Mouse (Mus musculus): ENCODE data around the gene Itpkc. TPM values are rescaled to one million over a fixed set of nuclear protein-coding genes. Genes with fewer than 3 reads are reported as not detected.

The Itpkc gene
- polyA plus RNA-seq, 1 experiment from 2014 or later: 3.2 TPM

DNA sequence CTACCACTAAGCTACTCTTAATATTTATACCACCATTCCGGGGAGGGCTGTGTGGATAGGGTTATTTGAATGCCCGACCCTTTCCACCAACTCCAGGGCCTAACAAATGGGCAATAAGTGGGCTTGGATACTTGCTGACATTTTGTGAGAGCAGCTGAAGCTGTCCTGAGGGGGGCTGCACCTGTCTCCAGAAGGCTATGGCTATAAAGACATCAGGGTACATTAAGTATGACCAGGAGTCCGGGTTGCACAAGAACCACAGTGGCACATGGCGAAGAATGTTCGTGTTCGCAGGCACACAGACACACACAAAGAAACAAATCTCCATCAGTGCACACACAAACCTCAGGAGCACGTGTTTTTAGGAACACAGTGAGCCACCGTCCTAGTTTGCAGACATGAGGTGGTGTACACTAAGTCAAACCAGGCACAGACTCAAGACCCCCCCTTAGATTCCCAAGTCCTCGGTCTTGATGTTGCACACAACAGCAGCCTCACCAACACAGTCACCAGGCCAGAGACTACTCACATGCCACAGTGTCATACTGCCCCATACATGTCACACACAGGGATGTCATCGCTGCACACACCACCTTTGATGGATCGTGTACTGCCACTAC lies 60.9 kb downstream of the Itpkc start:
- Histone ChIP-seq H3K9ac (ENCODE audit: low read depth, low read length) (peak overlapping the region; percentile 75), H3K27me3 (ENCODE audit: control insufficient read depth, insufficient read depth, low read length) (no peaks in the 10 kb centered on the region), H3K36me3 (ENCODE audit: control insufficient read depth, insufficient read depth, low read length) (peaks cover 7% of the 10 kb centered on the region; the same call in 1 of the 2 replicates), H3K27ac (ENCODE audit: low read depth, low read length) (peak overlapping the region; percentile 98), H3K4me3 (ENCODE audit: low read depth, low read length) (peak overlapping the region; percentile 78), H3K4me1 (ENCODE audit: control insufficient read depth, insufficient read depth, low read length) (peaks cover 30% of the 10 kb centered on the region), H3K9me3 (replicated peaks; ENCODE audit: control insufficient read depth, low read length) (no peaks in the 10 kb centered on the region), H3K4me2 (peak overlapping the region; percentile 82)
- no peak for ATAC-seq (replicated peaks; ENCODE audit: insufficient number of reproducible peaks, low FRiP score, low TSS enrichment)
- WGBS (ENCODE audit: insufficient replicate concordance): 73% methylated on average over 11 of the region's 11 CpGs

DNA sequence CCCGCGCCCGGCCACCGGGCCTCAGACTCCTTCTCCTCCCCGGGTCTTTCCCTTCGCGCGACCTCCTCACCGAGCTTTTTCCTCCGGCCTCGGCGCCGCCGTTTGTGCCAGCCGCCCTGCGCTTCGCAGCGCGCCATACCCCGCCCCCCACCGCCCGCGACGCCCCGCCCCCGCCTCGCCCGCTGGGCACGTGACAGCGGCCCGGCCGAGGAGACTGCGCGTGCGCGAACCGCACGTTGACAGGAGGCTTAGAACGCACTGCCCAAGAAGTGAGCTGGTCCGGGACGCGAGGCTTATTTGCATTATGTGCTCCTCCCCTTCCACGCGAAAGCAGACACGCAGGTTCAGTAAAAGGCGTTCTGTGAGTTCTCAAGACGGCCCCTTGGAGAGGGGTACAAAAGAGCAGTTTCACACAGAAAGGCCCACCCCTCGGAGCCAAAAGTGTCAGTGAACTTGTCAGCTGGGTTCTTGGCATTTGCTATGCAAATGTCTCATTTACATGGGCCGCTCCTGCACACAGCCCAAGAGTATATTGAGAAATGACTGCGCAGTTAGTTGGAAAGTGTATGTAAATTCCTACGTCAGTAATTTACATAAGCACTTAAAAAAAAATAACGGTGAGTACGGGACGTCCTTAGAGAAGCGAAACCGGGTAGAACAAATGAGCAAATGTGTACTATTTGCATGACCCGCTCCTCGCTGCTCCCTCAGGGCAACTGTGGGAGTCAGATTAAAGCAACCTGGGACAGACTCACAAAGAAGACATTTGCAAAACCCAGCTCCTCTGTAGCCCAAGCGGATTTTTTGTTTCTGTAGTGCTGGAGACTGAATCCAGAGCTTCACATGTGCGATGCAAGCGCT lies 61.6 kb downstream of the Itpkc start, which contains the start of gene Egln2:
TSS of gene Egln2 (minus strand) at position 189 of the 861 bp plus-strand sequence.
- ATAC-seq (replicated peaks; ENCODE audit: insufficient number of reproducible peaks, low FRiP score, low TSS enrichment): peak; percentile 84
- H3K9ac ChIP-seq (ENCODE audit: low read depth, low read length): peak within 1 kb of the TSS; percentile 93
- WGBS (ENCODE audit: insufficient replicate concordance): 2% methylated on average over 59 of the region's 61 CpGs
- H3K27ac ChIP-seq (ENCODE audit: low read depth, low read length): peak within 1 kb of the TSS; percentile 98
- peak within 1 kb of the TSS; percentile 78 for H3K4me3 ChIP-seq (ENCODE audit: low read depth, low read length)
- H3K9me3 ChIP-seq (replicated peaks; ENCODE audit: control insufficient read depth, low read length): no peaks in the 10 kb centered on the region
- peaks cover 7% of the 10 kb centered on the region; the same call in 1 of the 2 replicates for H3K36me3 ChIP-seq (ENCODE audit: control insufficient read depth, insufficient read depth, low read length)
- H3K4me1 ChIP-seq (ENCODE audit: control insufficient read depth, insufficient read depth, low read length): peaks cover 31% of the 10 kb centered on the region
- peak within 1 kb of the TSS; percentile 82 for H3K4me2 ChIP-seq
- no peaks in the 10 kb centered on the region for H3K27me3 ChIP-seq (ENCODE audit: control insufficient read depth, insufficient read depth, low read length)

DNA sequence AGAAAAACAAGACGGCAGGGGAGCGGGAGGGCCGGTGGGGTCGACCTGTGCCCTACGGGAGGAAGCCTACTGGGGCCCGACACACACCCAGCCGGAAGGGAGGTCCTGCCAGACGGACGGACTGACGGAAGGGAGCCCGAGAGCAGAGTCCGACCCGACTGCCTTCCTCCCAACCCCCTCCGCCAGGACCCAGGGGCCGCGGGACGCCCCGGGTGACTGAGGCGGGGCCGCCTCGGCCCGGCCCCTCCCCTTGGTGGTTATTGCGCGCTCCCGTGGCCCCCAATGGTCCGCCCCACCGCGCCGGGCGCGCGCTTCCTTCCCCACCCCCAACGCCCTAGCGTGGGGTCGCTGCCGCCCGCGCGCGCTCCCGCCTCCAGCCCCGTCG lies 62.2 kb downstream of the Itpkc start:
- Histone ChIP-seq H3K27ac (ENCODE audit: low read depth, low read length) (peak overlapping the region; percentile 98), H3K4me1 (ENCODE audit: control insufficient read depth, insufficient read depth, low read length) (peaks cover 31% of the 10 kb centered on the region), H3K36me3 (ENCODE audit: control insufficient read depth, insufficient read depth, low read length) (peaks cover 7% of the 10 kb centered on the region; the same call in 1 of the 2 replicates), H3K4me3 (ENCODE audit: low read depth, low read length) (peak overlapping the region; percentile 78), H3K4me2 (peak overlapping the region; percentile 82), H3K9ac (ENCODE audit: low read depth, low read length) (peak overlapping the region; percentile 93), H3K27me3 (ENCODE audit: control insufficient read depth, insufficient read depth, low read length) (no peaks in the 10 kb centered on the region), H3K9me3 (replicated peaks; ENCODE audit: control insufficient read depth, low read length) (no peaks in the 10 kb centered on the region)
- peak; percentile 81 for ATAC-seq (replicated peaks; ENCODE audit: insufficient number of reproducible peaks, low FRiP score, low TSS enrichment)
- WGBS (ENCODE audit: insufficient replicate concordance): 0% methylated on average over 25 of the region's 43 CpGs

DNA sequence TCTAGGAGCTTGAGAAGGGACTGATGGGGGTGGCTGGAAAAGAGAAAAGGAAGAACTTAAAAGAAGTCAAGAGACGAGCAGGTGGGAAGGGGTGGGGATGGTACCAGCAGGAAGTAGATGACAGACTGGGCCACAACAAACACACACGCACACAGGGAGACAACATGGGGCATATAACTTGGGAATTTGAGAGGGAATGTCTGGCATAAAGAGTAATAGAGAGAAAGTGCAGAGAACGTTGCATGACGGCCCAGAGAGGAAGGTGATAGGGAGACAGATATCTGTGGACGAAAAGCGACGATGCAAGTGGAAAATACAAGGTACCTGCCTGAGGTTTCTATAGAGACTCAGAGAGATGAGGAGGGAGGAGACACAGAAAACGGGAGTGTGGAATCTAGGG lies 62.8 kb downstream of the Itpkc start:
- ATAC-seq (replicated peaks; ENCODE audit: insufficient number of reproducible peaks, low FRiP score, low TSS enrichment): no peak
- H3K27ac ChIP-seq (ENCODE audit: low read depth, low read length): peak overlapping the region; percentile 98
- 2% methylated on average over 8 of the region's 8 CpGs for WGBS (ENCODE audit: insufficient replicate concordance)
- no peaks in the 10 kb centered on the region for H3K9me3 ChIP-seq (replicated peaks; ENCODE audit: control insufficient read depth, low read length)
- H3K36me3 ChIP-seq (ENCODE audit: control insufficient read depth, insufficient read depth, low read length): peaks cover 7% of the 10 kb centered on the region; the same call in 1 of the 2 replicates
- peak overlapping the region; percentile 93 for H3K9ac ChIP-seq (ENCODE audit: low read depth, low read length)
- peak overlapping the region; percentile 82 for H3K4me2 ChIP-seq
- H3K4me3 ChIP-seq (ENCODE audit: low read depth, low read length): peak overlapping the region; percentile 78
- no peaks in the 10 kb centered on the region for H3K27me3 ChIP-seq (ENCODE audit: control insufficient read depth, insufficient read depth, low read length)
- peaks cover 31% of the 10 kb centered on the region for H3K4me1 ChIP-seq (ENCODE audit: control insufficient read depth, insufficient read depth, low read length)

DNA sequence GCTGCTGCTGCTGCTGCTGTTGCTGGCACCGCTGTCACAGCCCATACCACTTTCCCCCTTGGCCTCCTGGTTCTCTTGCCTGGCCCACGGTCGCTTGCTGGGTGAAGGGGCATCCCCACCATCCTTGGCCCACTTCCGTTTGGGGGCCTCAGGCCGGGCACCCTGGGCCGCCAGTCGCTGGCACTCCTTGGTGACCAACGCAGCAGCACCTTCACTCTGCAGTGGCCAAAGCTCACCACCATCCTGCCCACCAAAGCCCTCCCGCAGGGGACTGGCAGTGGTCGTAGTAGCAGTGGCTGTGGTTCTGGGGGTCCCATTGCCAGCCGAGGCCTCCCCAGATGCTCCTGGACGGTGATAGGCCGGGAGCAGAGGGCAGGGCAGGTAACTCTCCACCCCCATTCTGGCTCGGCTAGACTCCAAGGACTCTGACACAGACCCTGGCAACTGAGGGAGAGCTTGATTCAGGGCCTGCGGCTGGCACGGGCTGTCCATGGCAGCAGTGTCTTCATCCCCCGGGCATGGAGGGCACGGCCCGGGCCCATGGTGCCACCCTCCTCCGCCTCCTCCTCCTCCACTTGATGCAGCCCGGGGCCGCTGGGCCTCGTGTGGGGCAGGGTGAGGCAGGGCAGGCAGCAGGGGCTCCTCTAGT lies 63.3 kb downstream of the Itpkc start:
- Histone ChIP-seq H3K36me3 (ENCODE audit: control insufficient read depth, insufficient read depth, low read length) (peaks cover 7% of the 10 kb centered on the region; the same call in 1 of the 2 replicates), H3K4me2 (peak overlapping the region; percentile 82), H3K9me3 (replicated peaks; ENCODE audit: control insufficient read depth, low read length) (no peaks in the 10 kb centered on the region), H3K27me3 (ENCODE audit: control insufficient read depth, insufficient read depth, low read length) (no peaks in the 10 kb centered on the region), H3K4me1 (ENCODE audit: control insufficient read depth, insufficient read depth, low read length) (peaks cover 31% of the 10 kb centered on the region), H3K27ac (ENCODE audit: low read depth, low read length) (peak overlapping the region; percentile 98; the same call in 1 of the 2 replicates), H3K9ac (ENCODE audit: low read depth, low read length) (peak overlapping the region; percentile 93), H3K4me3 (ENCODE audit: low read depth, low read length) (peak overlapping the region; percentile 78)
- WGBS (ENCODE audit: insufficient replicate concordance): 70% methylated on average over 23 of the region's 23 CpGs
- ATAC-seq (replicated peaks; ENCODE audit: insufficient number of reproducible peaks, low FRiP score, low TSS enrichment): no peak

DNA sequence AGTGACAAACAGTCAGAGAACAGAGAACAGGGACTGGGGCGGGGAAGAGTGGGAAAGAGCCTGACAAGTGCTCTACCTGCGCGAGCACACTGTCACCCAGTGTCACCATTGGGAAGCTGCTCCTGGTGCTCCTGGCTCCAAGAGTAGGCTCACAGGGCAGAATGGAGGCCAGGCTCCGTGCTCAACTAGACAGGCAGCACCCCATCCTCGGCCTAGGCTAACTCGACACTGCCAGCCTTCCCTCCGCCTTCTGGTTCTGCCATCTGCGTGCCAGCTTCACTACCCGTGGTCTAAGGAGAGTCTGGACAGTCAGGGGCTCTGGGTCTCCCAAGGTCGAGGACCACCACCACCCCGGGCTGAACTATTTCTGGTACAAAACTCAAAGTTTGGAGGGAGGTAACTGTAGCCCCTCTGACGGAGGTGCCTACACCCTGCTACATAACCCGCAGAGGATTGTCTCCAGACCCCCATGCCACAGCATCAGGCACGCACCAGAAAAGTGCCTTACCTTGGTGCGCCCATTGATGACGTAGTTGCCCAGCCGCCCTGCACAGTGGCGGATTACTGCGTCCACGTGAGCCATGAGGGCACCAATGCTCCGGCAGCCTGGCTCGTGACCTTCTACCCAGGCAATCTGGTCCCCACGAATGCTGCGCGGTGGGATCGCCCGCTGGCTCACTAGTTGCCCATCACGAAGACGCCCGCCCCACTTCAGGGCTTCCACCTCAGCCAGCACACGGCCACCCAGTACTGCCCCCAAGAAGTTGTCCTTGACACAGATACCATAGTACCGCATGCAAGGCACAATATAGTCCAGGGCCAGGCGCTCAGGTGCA lies 64.1 kb downstream of the Itpkc start:
- Histone ChIP-seq H3K9ac (ENCODE audit: low read depth, low read length) (peak overlapping the region; percentile 47), H3K4me1 (ENCODE audit: control insufficient read depth, insufficient read depth, low read length) (peaks cover 31% of the 10 kb centered on the region)
- 77% methylated on average over 33 of the region's 33 CpGs for WGBS (ENCODE audit: insufficient replicate concordance)

DNA sequence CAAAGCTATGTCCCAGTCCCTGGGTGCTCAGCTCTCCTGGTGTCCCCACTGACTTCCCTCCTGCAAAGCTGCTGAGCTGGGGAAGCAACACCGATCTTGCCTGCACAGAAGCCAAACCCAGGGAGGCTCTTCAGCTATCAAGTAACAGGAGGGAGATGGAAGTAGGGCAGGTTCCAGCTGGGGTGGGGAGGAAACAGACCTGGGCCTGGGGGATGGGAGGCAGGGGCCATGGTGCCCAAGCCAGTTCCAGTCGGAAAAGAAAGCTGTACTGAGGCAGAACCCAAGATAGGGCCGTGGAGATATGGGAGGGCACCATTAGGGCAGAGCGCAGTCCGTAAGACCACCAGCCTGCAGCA lies 65.0 kb downstream of the Itpkc start:
- 70% methylated on average over 5 of the region's 5 CpGs for WGBS (ENCODE audit: insufficient replicate concordance)
- no peak overlapping the region for H3K27ac ChIP-seq (ENCODE audit: low read depth, low read length)
- no peak overlapping the region for H3K9ac ChIP-seq (ENCODE audit: low read depth, low read length)
- peak overlapping the region; percentile 82; the same call in 1 of the 2 replicates for H3K4me2 ChIP-seq
- no peaks in the 10 kb centered on the region for H3K9me3 ChIP-seq (replicated peaks; ENCODE audit: control insufficient read depth, low read length)
- peaks cover 31% of the 10 kb centered on the region for H3K4me1 ChIP-seq (ENCODE audit: control insufficient read depth, insufficient read depth, low read length)
- ATAC-seq (replicated peaks; ENCODE audit: insufficient number of reproducible peaks, low FRiP score, low TSS enrichment): no peak
- H3K27me3 ChIP-seq (ENCODE audit: control insufficient read depth, insufficient read depth, low read length): no peaks in the 10 kb centered on the region
- peak overlapping the region; percentile 8; the same call in 1 of the 2 replicates for H3K4me3 ChIP-seq (ENCODE audit: low read depth, low read length)
- peaks cover 15% of the 10 kb centered on the region for H3K36me3 ChIP-seq (ENCODE audit: control insufficient read depth, insufficient read depth, low read length)

More for the DNA sequence above, 64.1 kb downstream of the Itpkc start:
- no peak overlapping the region for H3K27ac ChIP-seq (ENCODE audit: low read depth, low read length)
- peak overlapping the region; percentile 82 for H3K4me2 ChIP-seq
- peak overlapping the region; percentile 78; the same call in 1 of the 2 replicates for H3K4me3 ChIP-seq (ENCODE audit: low read depth, low read length)
- ATAC-seq (replicated peaks; ENCODE audit: insufficient number of reproducible peaks, low FRiP score, low TSS enrichment): no peak
- no peaks in the 10 kb centered on the region for H3K27me3 ChIP-seq (ENCODE audit: control insufficient read depth, insufficient read depth, low read length)
- H3K9me3 ChIP-seq (replicated peaks; ENCODE audit: control insufficient read depth, low read length): no peaks in the 10 kb centered on the region
- H3K36me3 ChIP-seq (ENCODE audit: control insufficient read depth, insufficient read depth, low read length): peaks cover 7% of the 10 kb centered on the region; the same call in 1 of the 2 replicates

All from heart, embryonic 11.5 days (tissue).